Mouse (Mus musculus): Measurements from ENCODE around the gene Tmem238. TPM values are rescaled to one million over a fixed set of nuclear protein-coding genes. Genes with fewer than 3 reads are reported as not detected.

Tmem238 gene
- total and polyA plus RNA-seq, 3 experiments, result 23.8 to 31.3 TPM; not detected in 1

- Histone ChIP-seq H3K9ac (ENCODE audit: control insufficient read depth, low read depth, low read length, poor library complexity, severe bottlenecking) (no peak overlapping the region), H3K4me1 (ENCODE audit: control insufficient read depth in 1 of 2, insufficient read depth in 2 of 2, low read length in 2 of 2) (no peaks in the 10 kb centered on the region), H3K4me3 (ENCODE audit: control insufficient read depth in 1 of 2, insufficient read depth in 1 of 2, low read depth in 2 of 2, low read length in 2 of 2) (no peak overlapping the region), H3K9me3 (replicated peaks; ENCODE audit: insufficient read depth, low read length) (no peaks in the 10 kb centered on the region), H3K27ac (ENCODE audit: control insufficient read depth, low read depth, low read length) (no peak overlapping the region), H3K36me3 (ENCODE audit: control insufficient read depth in 1 of 2, insufficient read depth in 2 of 2, low read length in 2 of 2) (no peaks in the 10 kb centered on the region), H3K27me3 (ENCODE audit: control insufficient read depth in 1 of 2, insufficient read depth in 2 of 2, low read length in 2 of 2) (peaks cover 4 to 8% of the 10 kb centered on the region in 2 experiments; a peak in 3 of 4 replicates), H3K79me2 (ENCODE audit: control insufficient read depth, insufficient read depth, low read length, poor library complexity) (no peaks in the 10 kb centered on the region)
- TF ChIP-seq MXI1 (IDR thresholded peaks at IDR 0.05; ENCODE audit: low read depth, low read length) (no peak), USF2 (IDR thresholded peaks at IDR 0.05; ENCODE audit: borderline replicate concordance in 1 of 2, insufficient read depth in 1 of 2, low read depth in 1 of 2, low read length in 2 of 2) (no peak)
- no peak for DNase-seq (ENCODE audit: low read depth, low spot score)
These were observed 35.9 kb upstream of the Tmem238 start for GRCm38 (mm10) chr7:4825365-4825764.

GRCm38 (mm10) chr7:4822162-4822907 lies 32.9 kb upstream of the Tmem238 start:
- TF ChIP-seq BHLHE40 (IDR thresholded peaks at IDR 0.05; ENCODE audit: borderline replicate concordance, low read depth, low read length), result no peak
- no peak for TF ChIP-seq E2F4 (IDR thresholded peaks at IDR 0.05; ENCODE audit: borderline replicate concordance, low read depth, low read length)
- no peak for TF ChIP-seq ETS1 (IDR thresholded peaks at IDR 0.05; ENCODE audit: low read depth, low read length)
- no peak for TF ChIP-seq NELFE (IDR thresholded peaks at IDR 0.05; ENCODE audit: low read depth, low read length)
- TF ChIP-seq GABPA (IDR thresholded peaks at IDR 0.05; ENCODE audit: low read depth, low read length), result no peak
- TF ChIP-seq HCFC1 (IDR thresholded peaks at IDR 0.05; ENCODE audit: low read depth, low read length), result no peak
- TF ChIP-seq POLR2AphosphoS2 (IDR thresholded peaks at IDR 0.05; ENCODE audit: low read length), result no peak
- no peak for TF ChIP-seq SIN3A (IDR thresholded peaks at IDR 0.05; ENCODE audit: low read length)
- no peak for TF ChIP-seq ZKSCAN1 (IDR thresholded peaks at IDR 0.05; ENCODE audit: low read depth, low read length)
- no peak for TF ChIP-seq MAZ (IDR thresholded peaks at IDR 0.05; ENCODE audit: low read depth, low read length)
- TF ChIP-seq MEF2A (IDR thresholded peaks at IDR 0.05; ENCODE audit: extremely low read depth, insufficient replicate concordance, low read depth, low read length, poor library complexity, severe bottlenecking), result no peak
- TF ChIP-seq JUND (IDR thresholded peaks at IDR 0.05; ENCODE audit: low read depth, low read length), result no peak
- no peak for TF ChIP-seq CHD1 (IDR thresholded peaks at IDR 0.05; ENCODE audit: low read depth, low read length)
- no peak for TF ChIP-seq MAX (IDR thresholded peaks at IDR 0.05; ENCODE audit: low read length)
- no peak for TF ChIP-seq MAFK (IDR thresholded peaks at IDR 0.05; ENCODE audit: borderline replicate concordance, low read depth, low read length)
- TF ChIP-seq TBP (IDR thresholded peaks at IDR 0.05; ENCODE audit: low read depth, low read length), result no peak
- no peak for TF ChIP-seq USF1 (IDR thresholded peaks at IDR 0.05; ENCODE audit: low read depth, low read length)
- no peak for TF ChIP-seq MXI1 (IDR thresholded peaks at IDR 0.05; ENCODE audit: low read depth, low read length)
- no peak for TF ChIP-seq ELF1 (IDR thresholded peaks at IDR 0.05; ENCODE audit: low read depth, low read length)
- no peak for TF ChIP-seq EP300 (IDR thresholded peaks at IDR 0.05; ENCODE audit: low read depth in 1 of 2, low read length in 2 of 2)
- no peak overlapping the region for H3K9ac ChIP-seq (ENCODE audit: control insufficient read depth, low read depth, low read length, poor library complexity, severe bottlenecking)
- H3K9me3 ChIP-seq (replicated peaks; ENCODE audit: insufficient read depth, low read length), result no peaks in the 10 kb centered on the region
- DNase-seq (ENCODE audit: low read depth, low spot score), result no peak
- no peak overlapping the region for H3K27ac ChIP-seq (ENCODE audit: control insufficient read depth, low read depth, low read length)
- no peaks in the 10 kb centered on the region for H3K79me2 ChIP-seq (ENCODE audit: control insufficient read depth, insufficient read depth, low read length, poor library complexity)
- H3K4me3 ChIP-seq (ENCODE audit: control insufficient read depth in 1 of 2, insufficient read depth in 1 of 2, low read depth in 2 of 2, low read length in 2 of 2), result no peak overlapping the region
- peaks cover 4 to 13% of the 10 kb centered on the region in 2 experiments; a peak in 3 of 4 replicates for H3K27me3 ChIP-seq (ENCODE audit: control insufficient read depth in 1 of 2, insufficient read depth in 2 of 2, low read length in 2 of 2)
- H3K4me1 ChIP-seq (ENCODE audit: control insufficient read depth in 1 of 2, insufficient read depth in 2 of 2, low read length in 2 of 2), result no peaks in the 10 kb centered on the region
- H3K36me3 ChIP-seq (ENCODE audit: control insufficient read depth in 1 of 2, insufficient read depth in 2 of 2, low read length in 2 of 2), result no peaks in the 10 kb centered on the region
